Mouse (Mus musculus) c-Kit-positive CD71-positive TER-119-negative erythroid progenitor cells, embryonic 14.5 days (primary cell): Measurements from ENCODE around the gene Gtf2i.
"Not testable (repeated sequence)": the region's sequence is repeated elsewhere in the genome, so short reads cannot be mapped to it uniquely, and the experiment has no call there.

Source experiments
- DNase-seq: peaks from one replicate; pipeline ENCODE4 v3.0.0-alpha.2; 2013; ENCODE audit warnings: low read depth

Gene Gtf2i

GRCm38 (mm10) chr5:134314688-134315622, at the start of gene Gtf2i:
TSS of gene Gtf2i (minus strand) at chr5:134314760.
- DNase-seq: peak; percentile 90

GRCm38 (mm10) chr5:134359101-134359500, 44.5 kb upstream of the Gtf2i start:
- DNase-seq: no peak

GRCm38 (mm10) chr5:134355372-134355771, 40.8 kb upstream of the Gtf2i start:
- not testable (repeated sequence) for DNase-seq

- DNase-seq: no peak
Observed at GRCm38 (mm10) chr5:134353117-134353516, 38.6 kb upstream of the Gtf2i start.

GRCm38 (mm10) chr5:134352527-134353001, 38.0 kb upstream of the Gtf2i start:
- DNase-seq: no peak

- DNase-seq: peak; percentile 82
Observed at GRCm38 (mm10) chr5:134350660-134351059, 36.1 kb upstream of the Gtf2i start.

- DNase-seq: no peak
Observed at GRCm38 (mm10) chr5:134347066-134347465, 32.5 kb upstream of the Gtf2i start.

- DNase-seq: no peak
Observed at GRCm38 (mm10) chr5:134345449-134345848, 30.9 kb upstream of the Gtf2i start.

GRCm38 (mm10) chr5:134344076-134344475, 29.5 kb upstream of the Gtf2i start:
- no peak for DNase-seq

GRCm38 (mm10) chr5:134343530-134343929, 29.0 kb upstream of the Gtf2i start:
- DNase-seq: not testable (repeated sequence)

- DNase-seq: no peak
Observed at GRCm38 (mm10) chr5:134342503-134343205, 28.1 kb upstream of the Gtf2i start.

GRCm38 (mm10) chr5:134341721-134342120, 27.2 kb upstream of the Gtf2i start:
- DNase-seq: no peak

- DNase-seq: no peak
Observed at GRCm38 (mm10) chr5:134341321-134341720, 26.8 kb upstream of the Gtf2i start.

GRCm38 (mm10) chr5:134340101-134340522, 25.6 kb upstream of the Gtf2i start:
- no peak for DNase-seq

GRCm38 (mm10) chr5:134337012-134337411, 22.5 kb upstream of the Gtf2i start:
- not testable (repeated sequence) for DNase-seq

- DNase-seq: no peak
Observed at GRCm38 (mm10) chr5:134332743-134333142, 18.2 kb upstream of the Gtf2i start.

- DNase-seq: no peak
Observed at GRCm38 (mm10) chr5:134330082-134330481, 15.5 kb upstream of the Gtf2i start.

- no peak for DNase-seq
Observed at GRCm38 (mm10) chr5:134329311-134329710, 14.8 kb upstream of the Gtf2i start.

GRCm38 (mm10) chr5:134328482-134329001, 14.0 kb upstream of the Gtf2i start:
- DNase-seq: no peak

- DNase-seq: no peak
Observed at GRCm38 (mm10) chr5:134325856-134326566, 11.5 kb upstream of the Gtf2i start.

GRCm38 (mm10) chr5:134323869-134324268, 9.3 kb upstream of the Gtf2i start:
- DNase-seq: no peak

- DNase-seq: no peak
Observed at GRCm38 (mm10) chr5:134323311-134323710, 8.8 kb upstream of the Gtf2i start.
